Mouse (Mus musculus) megakaryocyte, embryonic 14.5 days (primary cell): ENCODE data around the gene Smarcd1.

Experiments used
- FLI1 ChIP-seq: IDR thresholded peaks from 2 replicates; pipeline ENCODE4 v1.6.1; 2012; ENCODE audit warnings: low read length, inconsistent platforms, mixed read lengths
- GATA1 ChIP-seq: IDR thresholded peaks from 3 replicates; pipeline ENCODE4 v1.6.1; 2012; ENCODE audit warnings: mixed read lengths, low read length, inconsistent platforms, borderline replicate concordance

DNA sequence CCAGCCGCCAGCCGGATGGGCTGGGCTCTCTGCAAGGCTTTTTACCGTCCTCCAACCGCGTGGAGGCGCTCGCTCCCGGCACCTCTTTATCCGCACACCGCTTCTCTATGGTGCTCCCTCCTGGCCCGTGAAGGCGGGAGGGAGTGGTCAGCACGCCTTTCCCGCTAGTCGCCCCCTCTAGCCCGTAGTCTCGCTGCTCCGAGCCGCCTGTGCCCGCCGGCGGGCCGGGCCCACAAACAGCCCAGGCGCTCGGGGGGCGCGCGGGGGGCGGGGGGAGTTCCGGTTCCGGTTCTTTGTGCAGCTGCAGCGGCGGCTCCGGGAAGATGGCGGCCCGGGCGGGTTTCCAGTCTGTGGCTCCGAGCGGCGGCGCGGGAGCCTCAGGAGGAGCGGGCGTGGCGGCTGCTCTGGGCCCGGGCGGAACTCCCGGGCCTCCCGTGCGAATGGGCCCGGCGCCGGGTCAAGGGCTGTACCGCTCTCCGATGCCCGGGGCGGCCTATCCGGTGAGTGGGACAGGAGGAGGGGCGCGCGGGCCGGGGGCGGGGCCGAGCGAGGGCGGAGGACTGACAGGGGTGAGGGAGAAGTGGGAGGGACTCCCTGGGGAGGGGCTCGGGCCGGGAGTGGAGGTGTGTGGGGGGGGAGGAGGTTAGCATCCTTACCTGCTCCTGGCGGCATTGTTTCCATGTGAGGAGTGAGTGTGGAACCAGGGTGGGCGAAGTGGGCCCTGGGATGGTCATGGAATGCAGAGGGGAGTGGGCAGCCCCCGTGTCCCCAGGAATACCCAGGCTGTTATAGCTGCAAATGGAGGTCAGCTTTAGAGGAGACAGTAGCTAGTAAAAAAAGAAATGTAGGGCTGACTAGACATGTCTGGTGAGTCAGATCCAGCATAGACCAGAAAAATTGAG lies at the start of gene Smarcd1:
- TF ChIP-seq GATA1: no peak
- TF ChIP-seq FLI1: no peak
